Mouse (Mus musculus) liver, adult 2 months (tissue): ENCODE measurements around the gene Serpina11.

Experiments used
- CTCF ChIP-seq: fragments of 200-500 bp; IDR thresholded peaks from 2 replicates; pipeline ENCODE4 v1.5.1; 2011; ENCODE audit warnings: low read depth, low read length, control low read depth
- POLR2A ChIP-seq: fragments of 200-500 bp; IDR thresholded peaks from 2 replicates; pipeline ENCODE4 v1.6.1; 2011; ENCODE audit warnings: low read length, control low read depth; ENCODE audit not compliant: insufficient read depth; ENCODE audit errors: extremely low read depth

DNA sequence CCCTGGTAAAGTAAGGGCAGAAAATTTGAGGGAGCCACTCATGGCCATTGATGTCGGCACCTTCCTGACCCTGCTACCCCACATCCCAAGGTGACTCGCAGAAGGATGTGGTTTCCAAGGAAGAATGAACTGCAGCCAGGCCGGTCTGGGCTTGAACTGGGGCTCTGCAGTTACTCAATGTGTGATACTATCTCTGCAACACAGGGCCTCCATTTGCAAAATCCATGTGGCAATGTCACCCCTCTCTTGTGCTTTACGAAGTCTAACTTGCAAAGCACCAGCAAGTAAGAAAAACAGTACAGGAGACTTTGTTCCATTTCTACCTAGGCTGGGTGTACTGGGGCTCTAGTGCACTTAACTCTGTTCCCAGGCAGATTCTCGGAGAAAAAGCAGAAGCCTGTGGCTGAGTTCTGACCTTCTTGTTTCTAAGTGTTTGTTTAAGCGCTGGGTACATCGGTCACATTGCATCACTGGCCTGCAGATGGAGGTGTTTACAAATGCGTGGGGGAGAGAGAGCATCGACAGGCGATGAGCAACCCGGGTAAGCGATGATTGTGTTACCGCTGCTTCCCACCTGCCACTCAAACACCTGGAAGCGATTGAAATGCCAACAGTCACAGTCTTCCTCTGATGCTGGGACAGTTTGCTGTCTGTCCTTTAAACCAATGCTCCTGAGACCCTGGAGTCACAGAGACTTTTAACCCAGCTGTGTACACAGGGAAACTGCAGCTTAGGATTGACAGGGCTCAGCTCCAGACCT lies 823 bp downstream of the Serpina11 start:
- TF ChIP-seq CTCF: no peak
- no peak for TF ChIP-seq POLR2A
